Mouse (Mus musculus) v-Abl transformed pro-B cells (cell line): Measurements from ENCODE around the gene Wwp2.
"Not testable (repeated sequence)": the region's sequence is repeated elsewhere in the genome, so short reads cannot be mapped to it uniquely, and the experiment has no call there.

Experiments
- in situ Hi-C, 2 experiments: fragments of 400-800 bp; cut with MboI; formaldehyde crosslinking; loops; one replicate each; pipeline ENCODE4 v1.15.1; 2025; ENCODE audit not compliant: unreplicated experiment in 2 of 2

The Wwp2 gene

DNA sequence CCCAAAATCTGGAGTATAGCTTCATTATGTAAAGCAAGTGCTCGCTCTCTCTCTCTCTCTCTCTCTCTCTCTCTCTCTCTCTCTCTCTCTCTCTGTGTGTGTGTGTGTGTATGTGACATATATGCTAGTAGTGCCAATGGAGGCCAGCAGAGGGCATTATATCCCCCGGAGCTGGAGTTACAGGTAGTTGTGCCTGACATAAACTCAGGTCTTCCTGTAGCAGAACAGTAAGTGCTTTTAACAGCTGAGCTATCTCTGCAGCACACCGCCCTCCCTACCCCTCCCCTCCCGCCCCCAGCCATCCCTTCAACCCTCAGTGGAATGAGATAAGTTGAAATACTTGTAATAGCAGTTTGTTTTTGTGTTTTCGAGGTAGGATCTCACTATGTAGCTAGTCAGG, 30.5 kb downstream of the Wwp2 start:
- in situ Hi-C loops = loop anchor here in 1 of 2 experiments (5.0 kb wide), 1 partner anchor 41 kb away; no protein-coding TSS in a partner anchor

GRCm38 (mm10) chr8:107468811-107469302, 32.7 kb downstream of the Wwp2 start:
- in situ Hi-C loops = loop anchor here in 1 of 2 experiments (5.0 kb wide), 1 partner anchor 38 kb away; no protein-coding TSS in a partner anchor

DNA sequence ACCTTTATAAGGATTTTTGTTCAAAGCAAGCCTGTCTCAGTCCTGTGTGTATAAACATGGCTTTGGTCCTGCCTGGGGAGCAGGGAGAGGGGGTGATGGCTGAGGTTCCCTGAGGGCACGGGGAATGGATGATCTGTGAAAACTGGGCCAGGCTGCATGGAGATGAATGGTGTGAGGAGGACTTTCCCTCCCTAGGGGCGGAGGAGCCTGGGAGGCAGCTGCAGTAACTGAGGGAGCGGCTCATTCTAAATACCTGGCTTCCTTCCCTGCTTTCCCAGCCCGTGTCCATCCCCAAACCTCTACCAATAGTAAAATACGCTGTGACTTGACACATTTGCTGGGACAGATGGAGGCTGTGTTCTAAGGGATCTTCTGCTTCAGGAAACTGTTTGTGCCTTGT, 34.1 kb downstream of the Wwp2 start:
- in situ Hi-C loops = no loop called here

- in situ Hi-C loops = no loop called here
Measured at GRCm38 (mm10) chr8:107472403-107473100, 36.4 kb downstream of the Wwp2 start.

- in situ Hi-C loops = no loop called here
Measured at GRCm38 (mm10) chr8:107473369-107473768, 37.2 kb downstream of the Wwp2 start.

DNA sequence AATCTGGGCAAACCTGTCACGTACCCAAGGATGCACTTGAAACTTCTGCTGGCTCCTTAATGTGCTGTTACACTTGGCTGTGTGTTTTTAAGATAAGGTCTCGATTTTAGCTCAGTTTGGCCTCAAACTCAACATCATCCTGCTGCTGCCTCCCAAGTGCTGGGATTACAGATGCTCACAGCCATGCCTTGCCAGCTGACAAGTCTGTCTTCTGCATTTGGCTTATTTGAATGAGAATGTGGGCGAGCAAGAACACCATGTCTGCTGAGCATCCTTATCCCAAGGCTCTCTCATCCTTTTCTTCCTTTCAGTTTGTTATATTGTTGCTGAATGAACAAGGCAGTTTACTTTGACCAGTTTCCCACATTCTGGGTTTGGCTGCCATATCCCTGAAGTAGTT, 39.4 kb downstream of the Wwp2 start:
- in situ Hi-C loops = no loop called here

- in situ Hi-C loops = not testable (repeated sequence)
Measured at GRCm38 (mm10) chr8:107476786-107477185, 40.6 kb downstream of the Wwp2 start.

- in situ Hi-C loops = no loop called here
Measured at GRCm38 (mm10) chr8:107478728-107479127, 42.6 kb downstream of the Wwp2 start.

GRCm38 (mm10) chr8:107480436-107480835, 44.3 kb downstream of the Wwp2 start:
- in situ Hi-C loops = no loop called here

DNA sequence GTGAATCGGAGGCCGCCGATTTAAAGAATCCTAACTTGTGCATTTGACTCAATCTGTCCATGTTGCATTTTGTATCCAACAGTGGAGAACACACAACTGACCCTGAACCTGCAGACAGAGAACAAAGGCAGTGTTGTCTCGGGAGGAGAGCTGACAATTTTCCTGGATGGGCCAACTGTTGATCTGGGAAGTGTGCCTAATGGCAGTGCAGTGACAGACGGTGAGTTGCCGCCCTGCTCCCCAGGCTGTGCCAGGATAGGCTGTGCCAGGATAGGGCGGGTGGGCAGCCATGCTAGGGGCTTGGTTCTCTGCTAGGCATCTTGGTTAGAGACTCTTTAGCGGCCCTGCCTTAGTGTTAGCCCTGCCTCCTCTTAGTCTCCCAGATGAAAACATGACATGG, 47.1 kb downstream of the Wwp2 start:
- in situ Hi-C loops = no loop called here

DNA sequence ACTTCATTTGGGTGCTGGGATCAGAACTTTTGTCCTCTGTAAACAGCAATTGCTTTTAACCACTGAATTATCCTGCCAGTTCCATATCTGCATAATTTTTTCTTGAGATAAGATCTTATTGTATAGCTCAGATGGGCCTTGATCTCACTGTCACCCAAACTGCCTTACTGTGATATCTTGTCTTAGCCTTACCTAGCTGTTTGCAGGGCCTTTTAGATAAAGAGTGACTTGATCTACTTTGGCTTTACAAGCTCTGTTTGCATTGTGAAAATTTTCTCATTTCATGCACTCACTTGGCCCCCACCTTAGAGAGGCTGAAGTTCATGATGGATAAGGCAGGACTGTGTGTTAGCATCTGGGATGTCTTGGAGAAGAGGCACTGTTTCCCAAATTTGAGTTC, 48.8 kb downstream of the Wwp2 start:
- in situ Hi-C loops = no loop called here

- in situ Hi-C loops = no loop called here
Measured at GRCm38 (mm10) chr8:107488551-107488950, 52.4 kb downstream of the Wwp2 start.

GRCm38 (mm10) chr8:107489086-107489485, 52.9 kb downstream of the Wwp2 start:
- in situ Hi-C loops = no loop called here

DNA sequence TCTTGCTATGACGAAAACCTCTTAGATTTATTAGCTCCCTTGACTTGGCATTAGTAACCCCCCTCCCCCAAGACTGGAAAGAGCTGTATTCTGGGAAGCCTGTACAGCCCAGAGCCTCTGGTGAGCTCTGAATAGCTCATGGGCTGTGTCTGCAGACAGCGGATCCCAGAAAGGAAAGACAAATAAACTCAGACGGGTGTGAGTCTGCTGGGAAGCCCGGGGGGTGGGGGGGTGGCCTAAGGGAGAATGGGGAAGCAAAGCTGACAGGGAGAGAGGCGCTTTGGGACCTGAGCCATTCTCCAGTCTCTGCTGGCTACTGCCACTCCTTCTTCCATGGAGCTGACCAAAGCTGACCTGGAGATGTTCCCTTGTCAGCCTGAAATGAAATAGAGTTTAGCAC, 53.8 kb downstream of the Wwp2 start:
- in situ Hi-C loops = no loop called here

- in situ Hi-C loops = no loop called here
Measured at GRCm38 (mm10) chr8:107490649-107491048, 54.5 kb downstream of the Wwp2 start.

GRCm38 (mm10) chr8:107491212-107491611, 55.0 kb downstream of the Wwp2 start:
- in situ Hi-C loops = no loop called here

DNA sequence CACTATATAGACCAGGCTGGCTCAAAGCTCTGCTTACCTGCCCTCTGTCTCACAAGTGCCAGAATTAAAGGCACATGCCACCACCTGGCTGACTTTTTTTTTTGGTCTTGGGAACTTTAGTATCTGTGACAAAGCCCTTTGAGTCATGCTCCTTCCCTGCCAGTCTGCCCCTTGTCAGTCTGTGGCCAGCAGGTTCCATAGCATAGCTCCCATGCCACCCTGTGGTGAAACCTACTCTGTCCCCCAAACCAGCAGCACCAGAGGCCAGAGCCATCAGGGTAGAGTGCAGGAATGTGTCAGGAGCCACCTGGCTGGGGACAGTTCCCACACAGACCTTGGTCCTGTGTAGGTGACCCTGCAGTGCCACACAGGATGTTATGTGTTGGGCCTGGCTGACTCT, 55.7 kb downstream of the Wwp2 start:
- in situ Hi-C loops = no loop called here

GRCm38 (mm10) chr8:107492802-107493201, 56.6 kb downstream of the Wwp2 start:
- in situ Hi-C loops = no loop called here

- in situ Hi-C loops = no loop called here
Measured at GRCm38 (mm10) chr8:107495425-107495824, 59.3 kb downstream of the Wwp2 start.

DNA sequence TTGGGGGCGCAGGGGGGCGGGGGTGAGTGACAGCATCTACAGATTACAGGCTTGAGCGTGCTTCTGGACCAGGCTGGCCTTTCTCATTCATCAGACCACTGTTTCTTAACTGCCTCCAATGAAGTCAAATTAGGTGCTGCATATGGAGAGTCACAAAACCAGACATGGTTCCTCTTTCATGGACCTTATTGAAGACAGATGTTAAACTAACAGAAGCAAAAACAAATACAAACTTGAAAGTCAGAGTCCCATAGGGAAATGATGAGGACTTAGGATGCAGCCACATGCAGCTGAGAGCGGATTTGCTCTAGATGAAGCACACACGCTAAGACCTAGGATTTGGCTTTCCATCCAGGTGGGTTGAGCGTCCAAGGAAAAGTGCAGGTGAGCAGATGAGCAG, 61.5 kb downstream of the Wwp2 start:
- in situ Hi-C loops = no loop called here

GRCm38 (mm10) chr8:107498390-107498789, 62.2 kb downstream of the Wwp2 start:
- in situ Hi-C loops = no loop called here

GRCm38 (mm10) chr8:107498806-107499205, 62.6 kb downstream of the Wwp2 start:
- in situ Hi-C loops = no loop called here

DNA sequence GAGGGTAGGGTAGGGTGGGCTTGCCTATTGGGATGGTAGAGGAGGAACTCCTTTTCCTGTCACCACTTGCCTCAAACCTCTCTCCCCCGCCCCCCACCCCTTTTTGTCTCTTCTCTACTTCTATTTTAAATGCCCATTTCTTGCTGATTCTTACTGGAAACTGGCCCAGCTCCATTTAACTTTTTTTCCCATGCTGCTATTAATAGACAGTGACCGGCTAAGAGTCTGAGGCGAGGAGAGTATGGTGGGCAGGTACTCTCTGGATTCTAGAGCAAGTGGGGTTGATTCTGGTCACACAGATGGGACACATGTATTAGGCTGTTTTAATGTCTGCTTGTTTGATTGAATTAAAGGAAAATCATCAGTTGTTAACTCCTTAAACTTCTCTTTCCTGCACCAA, 63.4 kb downstream of the Wwp2 start:
- in situ Hi-C loops = no loop called here
